Mouse (Mus musculus) stomach, embryonic 14.5 days (tissue): ENCODE measurements around the gene Dda1. TPM values are rescaled to one million over a fixed set of nuclear protein-coding genes. Genes with fewer than 3 reads are reported as not detected.
"Not testable (repeated sequence)": the region's sequence is repeated elsewhere in the genome, so short reads cannot be mapped to it uniquely, and the experiment has no call there.

Experiments
- ATAC-seq: fragments of 200-750 bp; cut with Nextera tagmentation; 2 replicates; pipeline ENCODE4 v1.8.0; 2017; ENCODE audit warnings: low read depth, moderate TSS enrichment; ENCODE audit not compliant: insufficient number of reproducible peaks, insufficient read depth, low FRiP score
- H3K27ac ChIP-seq: fragments of 300-500 bp; sonication (generic); 2 replicates; pipeline ENCODE4 v1.5.1; 2014; ENCODE audit warnings: mild to moderate bottlenecking, low read length, moderate library complexity, mixed read lengths
- H3K27me3 ChIP-seq: fragments of 300-500 bp; sonication (generic); 2 replicates; pipeline ENCODE4 v1.6.1; 2014; ENCODE audit warnings: low read length, control low read depth, mixed read lengths; ENCODE audit not compliant: control insufficient read depth, insufficient read depth
- H3K36me3 ChIP-seq: fragments of 300-500 bp; sonication (generic); 2 replicates; pipeline ENCODE4 v1.6.1; 2014; ENCODE audit warnings: mild to moderate bottlenecking, control low read depth, low read length, moderate library complexity, mixed read lengths; ENCODE audit not compliant: control insufficient read depth, insufficient read depth
- H3K4me1 ChIP-seq: fragments of 300-500 bp; sonication (generic); 2 replicates; pipeline ENCODE4 v1.6.1; 2014; ENCODE audit warnings: low read length, control low read depth, mixed read lengths; ENCODE audit not compliant: control insufficient read depth, insufficient read depth
- H3K4me2 ChIP-seq: fragments of 300-500 bp; sonication (generic); replicated peaks from 2 replicates; pipeline ENCODE4 v1.6.1; 2014; ENCODE audit warnings: low read depth, low read length, control low read depth
- H3K4me3 ChIP-seq: fragments of 300-500 bp; sonication (generic); 2 replicates; pipeline ENCODE4 v1.5.1; 2014; ENCODE audit warnings: low read depth, low read length, control low read depth
- H3K9ac ChIP-seq: fragments of 300-500 bp; sonication (generic); replicated peaks from 2 replicates; pipeline ENCODE4 v1.6.1; 2014; ENCODE audit warnings: low read depth, mild to moderate bottlenecking, control low read depth, low read length, moderate library complexity, mixed read lengths
- H3K9me3 ChIP-seq: fragments of 300-500 bp; sonication (generic); 2 replicates; pipeline ENCODE4 v1.6.1; 2016; ENCODE audit warnings: low read depth, low read length, control low read depth; ENCODE audit not compliant: control insufficient read depth
- WGBS: fragments of 180-500 bp; shearing (Covaris S2); extraction: QIAGEN DNeasy Blood & Tissue Kit; methylation state at CpG from one replicate; pipeline ENCODE4 v1.1.7; 2014; 5-methylcytosine and 5-hydroxymethylcytosine counted together
- polyA plus RNA-seq: library from polyadenylated mRNA; unstranded; fragments of >200 nt; fragmentation: Nextera tagmentation; extraction: Ambion mirVana; gene quantifications from 2 replicates; pipeline ENCODE4 v1.2.1, GENCODE M21; 2014

The Dda1 gene
- polyA plus RNA-seq, 1 experiment from 2014 or later, result 98.9 TPM

DNA sequence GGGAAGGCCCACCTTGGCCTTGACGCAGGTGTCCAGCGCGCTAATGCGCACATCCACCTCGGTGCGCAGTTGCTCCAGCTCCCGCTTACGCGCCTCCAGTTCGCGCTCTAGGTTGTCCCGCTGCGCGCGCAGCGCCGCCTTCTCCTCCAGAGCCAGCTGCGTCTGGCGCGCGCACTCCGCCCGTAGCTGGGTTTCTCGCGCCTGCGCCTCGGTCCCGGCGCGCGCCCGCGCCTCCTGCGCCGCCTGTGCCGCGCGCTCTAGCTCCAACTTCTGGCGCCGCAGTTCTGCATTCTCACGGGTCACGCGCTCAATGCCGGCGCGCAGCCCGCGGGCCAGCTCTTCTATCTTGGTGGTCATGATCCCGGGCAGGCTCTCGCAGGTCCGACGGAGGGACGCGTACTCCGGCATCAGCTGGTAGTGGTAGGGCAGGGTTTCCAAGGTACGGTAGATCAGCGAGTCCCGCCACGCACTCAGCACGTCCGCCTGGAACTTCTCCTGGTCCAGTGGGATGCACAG, 38.6 kb downstream of the Dda1 start:
- H3K27me3 ChIP-seq, result peaks cover 22% of the 10 kb centered on the region
- under 1% methylated on average over 61 of the region's 61 CpGs for WGBS
- H3K9ac ChIP-seq, result 0 out of 2 replicates have a peak overlapping the region, but pooled peaks have one; percentile 11

GRCm38 (mm10) chr8:71509316-71509715, 40.3 kb downstream of the Dda1 start:
- Histone ChIP-seq H3K4me3 (no peak overlapping the region), H3K9ac (no peak overlapping the region)

More for the DNA sequence above, 38.6 kb downstream of the Dda1 start:
- H3K36me3 ChIP-seq, result no peaks in the 10 kb centered on the region
- no peaks in the 10 kb centered on the region for H3K9me3 ChIP-seq
- H3K4me1 ChIP-seq, result no peaks in the 10 kb centered on the region
- H3K27ac ChIP-seq, result no peak overlapping the region
- peak; percentile 74; the same call in 1 of the 2 replicates for ATAC-seq
- H3K4me2 ChIP-seq, result peak overlapping the region; percentile 61
- H3K4me3 ChIP-seq, result peak overlapping the region; percentile 40

DNA sequence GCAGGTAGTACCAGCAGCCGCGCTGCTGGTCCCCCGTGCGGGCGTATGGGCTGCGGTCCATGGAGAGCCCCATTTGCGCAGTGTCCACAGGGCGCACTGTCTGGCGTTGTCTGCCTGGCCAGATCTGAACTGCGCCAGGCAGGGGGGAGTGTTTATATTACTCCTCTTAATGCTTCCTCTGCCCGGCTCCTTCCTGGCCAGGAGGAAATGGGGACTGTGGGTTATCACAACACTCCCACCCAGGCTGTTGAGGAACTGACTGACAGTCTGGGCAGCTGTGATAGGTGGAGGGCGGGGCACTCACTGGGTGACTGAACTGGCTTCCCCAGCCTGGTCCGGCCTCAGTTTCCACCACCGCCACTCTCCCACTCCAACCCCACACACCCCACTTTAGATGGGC, 42.6 kb downstream of the Dda1 start, which contains the start of gene Plvap:
TSS of gene Plvap (minus strand) at position 109 of the 400 bp plus-strand sequence.
- H3K4me1 ChIP-seq, result no peaks in the 10 kb centered on the region
- no peak within 1 kb of the TSS for H3K27ac ChIP-seq
- H3K4me3 ChIP-seq, result peak within 1 kb of the TSS; percentile 8; the same call in 1 of the 2 replicates
- no peaks in the 10 kb centered on the region for H3K36me3 ChIP-seq
- peaks cover 16% of the 10 kb centered on the region for H3K27me3 ChIP-seq
- no peak within 1 kb of the TSS for H3K4me2 ChIP-seq
- no peaks in the 10 kb centered on the region for H3K9me3 ChIP-seq
- ATAC-seq, result no peak
- H3K9ac ChIP-seq, result no peak within 1 kb of the TSS
- WGBS, result 26% methylated on average over 14 of the region's 14 CpGs

More at GRCm38 (mm10) chr8:71509316-71509715, 40.3 kb downstream of the Dda1 start:
- no peaks in the 10 kb centered on the region for H3K36me3 ChIP-seq
- WGBS, result 71% methylated on average over 2 of the region's 2 CpGs
- H3K4me2 ChIP-seq, result 0 out of 2 replicates have a peak overlapping the region, but pooled peaks have one; percentile 20
- no peaks in the 10 kb centered on the region for H3K4me1 ChIP-seq
- no peaks in the 10 kb centered on the region for H3K9me3 ChIP-seq
- H3K27ac ChIP-seq, result no peak overlapping the region
- peaks cover 22% of the 10 kb centered on the region for H3K27me3 ChIP-seq
- ATAC-seq, result no peak

- Histone ChIP-seq H3K27ac (no peak overlapping the region), H3K4me2 (no peak overlapping the region), H3K9me3 (no peaks in the 10 kb centered on the region), H3K4me1 (no peaks in the 10 kb centered on the region), H3K27me3 (peaks cover 2% of the 10 kb centered on the region), H3K36me3 (no peaks in the 10 kb centered on the region), H3K9ac (no peak overlapping the region), H3K4me3 (no peak overlapping the region)
- ATAC-seq, result no peak
- WGBS, result 72% methylated on average over 15 of the region's 15 CpGs
Measured at GRCm38 (mm10) chr8:71513018-71513754, 44.2 kb downstream of the Dda1 start.

DNA sequence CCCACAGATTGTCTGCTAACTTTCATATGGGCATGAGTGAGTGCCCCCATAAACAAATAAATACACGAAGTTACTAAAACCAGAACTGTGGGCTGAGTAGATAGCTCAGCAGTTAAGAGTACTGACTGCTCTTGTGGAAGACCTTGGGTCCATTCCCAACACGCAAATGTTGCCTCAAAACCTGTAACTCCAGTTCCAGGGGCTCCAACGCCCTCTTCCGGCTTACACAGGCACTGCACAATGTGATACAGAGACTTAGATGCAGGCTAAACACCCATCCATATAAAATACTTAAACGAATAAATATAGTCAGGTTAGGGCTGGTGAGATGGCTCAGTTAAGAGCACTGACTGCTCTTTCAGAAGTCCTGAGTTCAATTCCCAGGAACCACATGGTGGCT, 46.0 kb downstream of the Dda1 start:
- Histone ChIP-seq H3K4me3 (no peak overlapping the region), H3K9ac (no peak overlapping the region), H3K36me3 (no peaks in the 10 kb centered on the region), H3K27me3 (no peaks in the 10 kb centered on the region), H3K27ac (no peak overlapping the region), H3K9me3 (no peaks in the 10 kb centered on the region), H3K4me2 (no peak overlapping the region), H3K4me1 (no peaks in the 10 kb centered on the region)
- 69% methylated on average over 5 of the region's 5 CpGs for WGBS
- no peak for ATAC-seq

GRCm38 (mm10) chr8:71516786-71517185, 47.8 kb downstream of the Dda1 start:
- Histone ChIP-seq H3K4me1 (no peaks in the 10 kb centered on the region), H3K36me3 (no peaks in the 10 kb centered on the region), H3K4me2 (no peak overlapping the region), H3K27ac (no peak overlapping the region), H3K4me3 (no peak overlapping the region), H3K27me3 (no peaks in the 10 kb centered on the region), H3K9ac (no peak overlapping the region), H3K9me3 (no peaks in the 10 kb centered on the region)
- no peak for ATAC-seq
- 7% methylated on average over 6 of the region's 6 CpGs for WGBS

- WGBS, result 42% methylated on average over 9 of the region's 10 CpGs
- H3K4me3 ChIP-seq, H3K4me2 ChIP-seq, H3K9me3 ChIP-seq, H3K27me3 ChIP-seq, H3K4me1 ChIP-seq, ATAC-seq, H3K27ac ChIP-seq, H3K9ac ChIP-seq, H3K36me3 ChIP-seq: not testable (repeated sequence)
Measured at GRCm38 (mm10) chr8:71519037-71519825, 50.2 kb downstream of the Dda1 start.

- peak; percentile 78; the same call in 1 of the 2 replicates for ATAC-seq
- Histone ChIP-seq H3K4me3 (no peak overlapping the region), H3K27me3 (0 out of 2 replicates have a peak, but pooled peaks cover 12% of the 10 kb centered on the region), H3K27ac (no peak overlapping the region), H3K9ac (no peak overlapping the region), H3K4me1 (peaks cover 10% of the 10 kb centered on the region; the same call in 1 of the 2 replicates), H3K9me3 (no peaks in the 10 kb centered on the region), H3K36me3 (no peaks in the 10 kb centered on the region), H3K4me2 (no peak overlapping the region)
- WGBS, result 4% methylated on average over 17 of the region's 17 CpGs
Measured at GRCm38 (mm10) chr8:71521634-71522033, 52.6 kb downstream of the Dda1 start.
